Mouse (Mus musculus) bone marrow macrophage, adult 2 months (primary cell): Measurements from ENCODE around the gene Cox19.

Experiments used
- CTCF ChIP-seq: IDR thresholded peaks from 2 replicates; pipeline ENCODE4 v1.5.1; 2012; ENCODE audit warnings: low read depth, mild to moderate bottlenecking, low read length, moderate library complexity
- POLR2A ChIP-seq: IDR thresholded peaks from 2 replicates; pipeline ENCODE4 v1.6.1; 2012; ENCODE audit warnings: mild to moderate bottlenecking, low read depth, low read length, borderline replicate concordance

GRCm38 (mm10) chr5:139344021-139344686 lies 7.1 kb downstream of the Cox19 start:
- TF ChIP-seq CTCF (peak; percentile 59), POLR2A (no peak)
